Mouse (Mus musculus) MN1 (cell line): ENCODE measurements around the gene Gpr55.
A peak's percentile ranks its signal among the peaks of the same experiment; 100 is the strongest.

Experiments
- DNase-seq: peaks from one replicate; pipeline ENCODE4 v3.0.0-alpha.2; 2016; ENCODE audit warnings: low spot score

Gpr55 gene

GRCm38 (mm10) chr1:85915890-85916289, 44.9 kb downstream of the Gpr55 start:
- no peak for DNase-seq

GRCm38 (mm10) chr1:85913078-85913755, 47.6 kb downstream of the Gpr55 start:
- DNase-seq: no peak

DNA sequence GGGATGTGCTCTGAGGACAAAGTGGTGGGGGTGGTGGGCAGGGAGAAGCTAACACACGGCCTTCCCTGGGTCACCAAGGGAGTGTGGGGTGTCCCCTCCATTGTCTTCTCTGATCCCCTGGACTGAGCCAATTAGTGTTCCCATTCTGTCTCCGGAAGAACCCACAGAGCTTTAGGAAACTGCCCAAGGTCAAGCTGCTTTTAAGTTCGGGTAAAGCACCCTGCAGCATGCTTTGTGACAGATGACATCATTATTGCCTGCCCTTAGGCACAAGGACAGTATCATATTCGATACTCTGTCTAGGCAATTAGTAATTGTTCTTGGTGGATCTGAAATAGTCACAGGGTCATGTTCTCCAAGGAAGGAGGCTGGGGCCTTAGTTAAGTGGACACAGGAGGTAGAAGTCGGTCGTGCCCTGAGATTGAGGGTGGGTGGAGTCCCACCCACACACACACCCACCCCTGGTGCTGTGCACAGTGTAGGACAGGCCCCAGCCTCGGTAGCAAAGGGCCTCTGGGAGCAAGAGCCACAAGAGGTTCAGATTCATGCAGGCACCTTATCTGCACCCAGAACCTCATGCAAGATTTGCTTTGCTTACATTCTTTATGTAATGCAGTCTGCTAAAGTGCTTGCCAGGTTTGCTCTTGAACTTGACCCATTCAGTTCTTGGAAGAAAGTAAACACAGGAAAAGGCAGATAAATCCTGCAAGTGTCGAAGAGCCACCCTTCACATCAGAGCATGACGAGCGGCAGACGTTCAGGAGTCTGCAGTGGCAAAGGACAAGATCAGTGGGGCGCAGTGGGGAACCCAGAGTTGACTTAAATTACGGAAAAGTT, 51.8 kb downstream of the Gpr55 start:
- no peak for DNase-seq

DNA sequence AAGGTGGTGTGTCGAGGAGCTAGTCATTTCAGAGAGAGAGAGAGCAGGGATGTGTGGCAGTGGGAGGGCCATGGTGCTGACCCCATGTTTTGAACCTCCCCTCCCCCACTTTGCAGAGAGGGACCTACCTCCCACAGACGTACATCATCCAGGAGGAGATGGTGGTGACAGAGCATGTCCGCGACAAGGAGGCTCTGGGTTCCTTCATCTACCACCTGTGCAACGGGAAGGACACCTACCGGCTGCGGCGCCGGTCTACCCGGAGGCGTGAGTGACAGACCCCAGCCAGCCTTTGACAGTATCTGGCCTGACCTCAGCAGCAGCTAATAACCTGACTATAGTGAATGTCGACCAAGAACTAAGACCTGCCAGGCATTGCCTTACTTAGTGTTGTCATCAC, 53.9 kb downstream of the Gpr55 start:
- no peak for DNase-seq

GRCm38 (mm10) chr1:85902108-85902561, 58.7 kb downstream of the Gpr55 start:
- DNase-seq: peak; percentile 58

DNA sequence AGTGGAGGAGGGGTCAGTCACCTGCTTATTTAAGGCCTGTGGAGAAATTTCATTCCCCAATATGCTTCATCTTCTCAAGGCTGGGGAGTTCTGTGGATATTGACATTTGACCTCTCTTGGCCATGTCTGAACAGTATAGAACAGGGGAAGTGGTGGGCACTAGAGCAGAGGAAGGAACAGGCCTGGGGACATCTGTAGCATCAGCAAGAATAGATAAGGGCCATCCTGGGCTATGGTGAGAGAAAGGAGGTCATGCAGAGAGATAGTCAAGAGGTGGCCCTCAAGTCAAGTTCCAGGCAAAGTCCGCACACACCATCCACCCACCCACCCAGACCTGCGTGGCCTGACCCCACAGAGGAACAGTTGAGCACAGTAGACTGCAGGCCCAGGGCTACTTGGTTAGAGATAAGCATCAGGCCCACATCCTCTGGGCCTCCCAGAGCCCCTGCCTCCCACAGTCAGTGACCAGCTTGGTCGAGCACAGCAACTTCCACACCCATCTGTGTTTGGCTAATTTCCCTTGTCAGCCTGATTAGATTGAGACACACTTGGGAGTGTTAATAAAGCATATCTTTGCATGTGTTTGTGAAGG, 59.2 kb downstream of the Gpr55 start:
- peak; percentile 59 for DNase-seq

GRCm38 (mm10) chr1:85900521-85901333, 60.1 kb downstream of the Gpr55 start:
- no peak for DNase-seq

DNA sequence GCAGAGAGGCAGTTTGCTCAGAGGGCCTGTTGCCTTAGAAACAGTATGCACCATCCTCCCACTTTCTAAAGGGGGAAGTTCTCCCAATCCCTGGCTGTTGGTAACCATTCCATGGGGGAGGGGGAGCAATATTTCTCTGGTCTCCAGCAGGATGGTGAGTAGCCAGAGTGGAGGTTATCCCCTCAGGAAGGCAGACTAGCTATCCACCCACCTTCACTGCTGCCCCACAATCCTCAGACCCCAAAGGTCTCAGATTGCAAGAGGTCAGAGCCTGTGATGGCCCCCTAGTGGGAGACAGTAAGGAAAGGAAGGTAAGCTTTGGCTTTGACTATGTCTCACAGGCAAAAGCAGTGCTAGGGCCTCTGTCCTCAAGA, 61.4 kb downstream of the Gpr55 start:
- no peak for DNase-seq

DNA sequence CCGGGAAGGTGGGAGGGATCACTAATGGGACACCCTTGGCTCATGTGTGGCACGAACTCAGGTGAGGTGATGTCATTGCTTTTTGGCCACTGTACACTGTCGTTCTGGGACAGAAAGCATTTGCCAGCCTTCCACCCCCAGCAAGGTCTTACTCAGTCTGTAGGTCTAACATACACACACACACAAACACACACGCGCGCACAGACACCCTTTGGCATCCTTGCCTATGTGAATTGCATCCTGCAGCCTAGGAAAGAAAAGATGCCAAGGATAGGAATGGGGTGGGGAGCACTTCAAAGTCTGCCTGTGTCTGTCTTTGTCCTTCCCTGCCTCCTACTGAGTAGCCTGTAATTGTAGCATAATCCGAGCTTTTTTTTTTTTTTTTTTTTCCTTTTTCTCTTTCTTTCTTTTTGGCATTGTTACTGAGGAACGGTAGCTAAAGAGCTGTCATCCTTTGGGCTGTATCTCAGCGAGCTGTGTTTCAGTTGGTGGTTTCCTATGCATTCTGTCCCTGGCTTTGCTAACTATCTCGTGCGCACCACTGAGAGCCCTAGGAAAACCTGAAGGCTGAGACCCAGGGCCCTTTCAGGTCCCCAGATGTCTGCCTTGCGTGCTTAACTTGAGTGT, 61.9 kb downstream of the Gpr55 start:
- DNase-seq: no peak

GRCm38 (mm10) chr1:85897901-85898760, 62.7 kb downstream of the Gpr55 start:
- no peak for DNase-seq

DNA sequence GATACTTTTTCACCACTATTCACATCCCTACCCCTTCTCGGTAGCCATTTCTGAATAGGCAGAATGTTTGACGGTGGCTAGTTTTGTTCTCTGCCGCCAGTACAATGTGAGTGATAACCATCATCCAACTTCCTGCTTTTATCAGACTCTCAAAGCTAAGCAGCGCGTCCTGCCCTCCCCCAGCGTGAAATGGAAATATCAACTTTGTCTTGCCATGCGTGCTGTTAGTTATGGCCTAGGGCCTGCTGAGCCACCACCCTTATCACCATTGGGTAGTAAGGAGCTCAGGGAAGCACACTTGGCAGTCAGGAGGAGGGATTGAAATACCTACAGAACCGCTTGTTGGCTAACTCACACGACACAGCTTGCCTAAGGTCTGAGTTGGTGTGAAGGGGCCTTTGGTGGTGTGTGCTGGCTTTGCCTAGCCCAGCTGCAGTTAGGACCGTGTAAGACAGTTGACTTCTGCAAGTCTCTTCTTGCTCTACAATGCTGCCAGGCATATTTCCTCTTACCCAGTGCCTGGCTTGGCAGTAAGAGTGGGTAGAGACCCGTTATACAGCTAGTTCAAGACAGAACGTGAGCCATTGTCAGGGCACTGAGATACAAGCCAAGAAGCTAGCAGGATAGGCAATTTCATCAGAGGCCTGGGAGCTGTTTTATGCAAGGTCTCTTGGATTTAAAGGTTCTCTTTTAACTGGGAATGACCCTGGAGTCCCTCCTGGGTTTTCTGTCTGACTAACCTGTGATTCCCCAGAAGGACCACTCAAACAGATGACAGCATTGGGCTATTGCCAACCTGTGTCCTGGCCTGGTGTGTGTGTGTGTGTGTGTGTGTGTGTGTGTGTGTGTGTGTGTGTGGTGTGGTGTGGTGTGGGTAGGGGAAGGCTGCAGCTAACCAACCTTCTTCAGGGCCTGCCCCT, 63.8 kb downstream of the Gpr55 start:
- DNase-seq: no peak

GRCm38 (mm10) chr1:85896110-85896509, 64.7 kb downstream of the Gpr55 start:
- no peak for DNase-seq

DNA sequence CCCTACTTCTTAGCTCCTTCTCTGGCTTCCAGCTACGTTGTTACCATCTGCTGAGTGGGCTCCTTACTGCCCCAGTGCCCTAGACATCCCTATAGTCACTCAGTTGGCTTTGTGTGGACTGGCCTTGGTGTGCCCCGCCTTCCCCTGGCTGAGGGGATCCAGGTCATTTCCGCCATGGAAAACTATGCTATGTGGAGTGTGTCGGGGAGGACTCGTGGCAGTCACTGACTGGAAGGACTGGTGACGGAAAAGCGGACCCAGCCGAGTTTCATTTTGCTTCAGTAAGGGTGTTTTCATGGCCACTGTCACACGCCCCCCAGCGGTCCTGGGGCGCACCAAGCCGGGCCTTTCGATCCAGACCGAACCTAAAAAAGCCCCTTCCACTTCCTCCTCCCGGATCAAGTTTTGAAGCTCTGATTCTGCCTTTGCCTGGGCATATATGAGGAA, 65.4 kb downstream of the Gpr55 start:
- DNase-seq: no peak

DNA sequence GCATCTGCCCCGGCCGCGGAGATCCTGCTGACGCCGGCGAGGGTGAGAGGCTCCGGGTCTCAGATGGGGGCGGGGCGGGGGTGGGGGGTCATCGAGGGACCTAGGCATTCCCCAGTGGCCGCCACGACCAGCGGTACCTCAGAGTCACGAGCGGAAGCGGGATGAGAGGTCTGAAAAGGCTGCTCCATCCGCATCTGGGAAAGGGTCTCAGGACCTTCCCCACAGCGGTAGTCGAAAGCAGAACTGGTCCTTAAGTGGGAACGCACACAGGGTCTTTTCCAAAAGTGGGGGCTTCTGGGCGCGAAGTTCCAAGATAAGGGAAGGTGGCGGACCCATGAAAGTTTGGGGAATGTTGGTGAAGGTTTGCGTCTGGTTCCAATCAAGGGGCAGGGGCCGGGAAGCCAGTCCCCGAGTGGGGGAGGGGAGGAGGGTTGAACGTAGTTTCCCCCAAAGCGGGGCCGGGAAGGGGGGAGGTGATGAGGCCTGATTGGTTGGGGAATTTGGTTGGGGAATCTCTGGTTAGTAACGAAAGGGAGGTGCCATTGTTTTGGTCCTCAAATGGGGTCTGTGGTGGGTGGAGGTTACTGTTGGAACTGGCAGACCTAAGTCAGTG, 66.0 kb downstream of the Gpr55 start:
- no peak for DNase-seq

DNA sequence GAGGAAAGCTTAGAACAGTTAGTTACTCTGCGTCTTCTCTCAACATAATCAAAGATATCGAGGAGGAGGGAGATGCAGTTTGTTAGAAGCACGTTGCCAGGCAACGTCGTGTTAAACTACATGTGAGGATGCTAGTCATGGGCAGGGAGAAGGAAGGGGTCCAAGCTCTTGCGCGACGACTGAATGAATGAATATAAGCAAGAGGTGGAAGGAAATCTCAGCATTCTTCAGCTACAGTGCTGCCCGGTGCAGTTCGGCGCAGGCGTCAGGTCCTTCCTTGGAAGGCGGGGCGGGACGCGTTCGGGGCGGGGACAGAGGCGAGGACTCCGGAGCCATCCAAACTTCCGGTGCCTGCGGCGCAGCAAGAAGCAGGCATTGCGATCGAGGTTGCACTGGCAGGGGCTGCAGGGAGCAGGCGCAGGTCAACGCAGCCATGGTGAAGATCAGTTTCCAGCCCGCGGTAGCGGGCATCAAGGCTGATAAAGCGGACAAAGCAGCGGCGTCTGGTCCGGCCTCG, 66.5 kb downstream of the Gpr55 start, which contains the start of gene Itm2c:
Gene Itm2c, plus strand, starts transcription at position 51 of the 517 bp plus-strand sequence.
- DNase-seq: peak; percentile 86
